Mouse (Mus musculus) frontal cortex, postnatal 25 days (tissue): ENCODE measurements at regions not wholly inside any gene's neighbourhood (a gene's known extent, or its start where the extent isn't known, plus 50 kb on each side); places are given as distances from the start of the nearest gene placed in this dataset.

Source experiments
- DNase-seq, 2 experiments: peaks; one replicate each; pipeline ENCODE4 v3.0.0; 2022; ENCODE audit warnings: low spot score in 2 of 2

GRCm38 (mm10) chr5:77620402-77620801 is 212.6 kb upstream of the Igfbp7 start:
- no peak for DNase-seq

DNA sequence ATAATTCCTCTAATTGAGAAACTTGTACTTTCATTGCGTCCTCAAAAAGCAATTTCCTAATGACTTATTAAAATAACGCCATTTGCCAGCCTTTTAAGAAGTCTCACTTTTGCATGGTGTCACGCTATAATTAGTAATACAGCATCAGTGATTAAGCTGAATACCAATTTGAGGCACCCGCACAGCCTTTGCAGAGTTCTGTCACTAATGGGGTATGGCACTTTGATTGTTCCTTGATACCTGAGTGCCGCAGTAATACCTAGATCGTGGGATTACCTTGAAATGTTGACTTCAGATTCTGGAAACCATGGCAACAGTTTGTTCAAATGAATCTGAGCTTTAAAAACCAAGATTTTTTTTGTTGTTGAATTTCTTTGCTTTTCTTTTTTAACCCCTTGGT is 202.7 kb upstream of the Igfbp7 start:
- DNase-seq: no peak

- DNase-seq: no peak
Observed at GRCm38 (mm10) chr5:77594719-77595118, 186.9 kb upstream of the Igfbp7 start.

DNA sequence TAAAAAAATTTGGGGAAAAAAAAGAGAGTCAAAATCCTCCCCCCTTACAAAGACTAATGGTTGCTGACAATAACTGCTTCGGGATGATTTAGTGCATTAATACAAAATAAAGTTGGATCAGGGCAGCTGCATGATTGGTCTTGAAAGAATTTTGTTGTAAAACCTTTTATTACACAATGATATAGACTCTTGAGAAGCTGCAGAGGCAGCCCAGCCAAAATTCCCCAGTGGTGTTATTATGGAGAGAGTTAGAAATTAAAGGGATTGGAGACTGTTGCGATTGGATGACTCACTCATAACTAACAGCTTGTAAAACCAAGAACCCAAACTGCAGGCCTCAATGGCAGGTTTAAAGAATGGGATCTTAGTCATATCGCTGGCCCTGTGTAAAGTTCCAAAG is 181.4 kb upstream of the Igfbp7 start:
- no peak for DNase-seq

DNA sequence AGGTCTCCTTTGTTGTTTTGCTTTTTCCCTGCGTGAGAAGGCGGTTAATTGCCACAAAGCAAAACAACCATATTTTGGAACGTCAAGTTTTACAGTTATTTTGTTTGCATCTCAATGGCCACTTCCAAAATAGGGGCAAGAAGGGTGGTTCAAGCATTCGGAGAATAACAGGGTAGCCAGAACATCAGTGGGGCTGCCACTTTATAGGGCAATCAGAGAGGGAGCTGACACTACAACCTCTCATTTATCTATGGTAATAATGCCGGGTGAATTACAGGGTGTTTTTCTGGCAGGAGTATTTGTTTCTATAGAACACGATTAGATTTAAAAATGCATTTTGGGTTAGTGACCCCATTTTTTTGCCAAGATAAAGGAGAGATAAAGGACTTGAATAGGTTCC is 173.9 kb upstream of the Igfbp7 start:
- no peak for DNase-seq

- DNase-seq: no peak
Observed at GRCm38 (mm10) chr5:77581106-77581638, 173.3 kb upstream of the Igfbp7 start.

GRCm38 (mm10) chr5:77579826-77580745 is 172.2 kb upstream of the Igfbp7 start:
- DNase-seq: no peak

- no peak for DNase-seq
Observed at GRCm38 (mm10) chr5:77576881-77577280, 169.0 kb upstream of the Igfbp7 start.

DNA sequence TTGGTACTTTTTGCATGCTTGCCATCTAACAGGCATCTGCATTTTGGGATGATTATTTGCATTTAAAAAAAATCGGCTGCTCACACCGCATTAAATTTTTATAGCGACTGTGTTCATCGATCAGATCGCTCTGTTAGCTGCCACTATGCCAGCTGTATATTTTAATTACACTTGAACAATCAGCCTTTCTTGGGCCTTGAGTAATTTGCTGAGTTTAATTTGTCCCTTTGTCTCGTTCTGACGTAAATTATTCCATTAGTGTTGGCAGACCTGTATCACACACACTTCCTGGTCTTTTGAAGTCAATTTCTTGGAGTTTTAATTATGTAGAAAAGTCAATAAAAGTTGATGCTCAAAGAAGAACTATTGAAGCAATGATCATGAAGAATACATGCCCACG is 167.9 kb upstream of the Igfbp7 start:
- no peak for DNase-seq

- no peak for DNase-seq
Observed at GRCm38 (mm10) chr5:77570364-77570763, 162.5 kb upstream of the Igfbp7 start.

DNA sequence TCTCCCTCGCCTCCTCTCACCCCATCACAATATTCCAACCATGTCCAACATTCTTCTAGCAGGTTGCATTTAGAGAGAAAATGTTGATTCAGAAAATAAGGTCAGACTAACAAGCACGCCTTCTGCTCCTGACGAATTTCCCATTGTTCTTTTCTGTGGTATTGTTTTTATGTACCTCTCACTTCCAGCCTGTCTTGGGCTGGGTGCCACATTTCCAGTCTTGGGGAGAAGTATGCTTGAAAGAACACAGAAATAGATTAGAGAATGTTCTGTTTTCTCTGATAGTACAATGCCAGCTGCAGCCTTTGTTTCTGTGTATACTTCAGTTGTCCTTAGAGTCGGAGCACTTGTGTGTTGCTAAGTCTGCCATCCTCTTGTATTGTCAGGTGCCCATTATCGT is 160.3 kb upstream of the Igfbp7 start:
- no peak for DNase-seq

DNA sequence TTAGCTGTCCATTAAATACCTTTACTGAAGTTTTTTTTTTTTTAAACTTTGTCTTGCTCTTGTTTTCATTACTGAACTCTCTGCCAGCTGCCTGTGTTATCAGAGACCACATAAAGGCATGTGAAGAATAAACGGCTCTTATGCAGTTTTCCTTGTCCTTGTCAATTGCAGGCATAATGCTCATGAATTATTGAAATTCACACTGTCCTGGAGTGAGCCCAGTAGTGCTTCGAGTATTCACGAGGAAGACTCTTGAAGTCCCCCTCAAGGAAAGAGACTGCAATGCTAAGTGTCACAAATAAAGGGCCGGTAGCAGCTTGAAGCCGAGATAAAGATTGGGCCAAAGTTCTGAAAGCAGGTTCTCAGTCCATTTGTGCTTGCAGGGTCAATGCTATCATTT is 144.7 kb upstream of the Igfbp7 start:
- no peak for DNase-seq

DNA sequence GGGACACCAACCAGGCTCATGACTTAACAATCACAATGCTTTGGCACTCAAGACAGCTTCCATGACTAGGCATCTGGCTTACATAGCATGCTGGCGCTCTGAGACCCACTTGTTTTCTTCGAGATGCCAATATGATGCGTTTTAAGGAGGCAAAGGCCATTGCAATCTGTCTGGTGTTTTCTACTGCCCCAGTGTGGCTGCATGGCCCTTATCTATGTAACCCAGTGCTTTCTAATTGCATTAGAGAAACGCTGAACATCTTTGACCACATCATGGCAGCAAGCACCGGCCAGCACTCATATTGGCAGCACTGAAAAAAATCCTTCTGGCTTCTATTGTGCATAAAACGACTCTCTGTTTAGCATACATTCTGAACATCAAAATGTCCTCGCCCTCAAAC is 144.2 kb upstream of the Igfbp7 start:
- no peak for DNase-seq

DNA sequence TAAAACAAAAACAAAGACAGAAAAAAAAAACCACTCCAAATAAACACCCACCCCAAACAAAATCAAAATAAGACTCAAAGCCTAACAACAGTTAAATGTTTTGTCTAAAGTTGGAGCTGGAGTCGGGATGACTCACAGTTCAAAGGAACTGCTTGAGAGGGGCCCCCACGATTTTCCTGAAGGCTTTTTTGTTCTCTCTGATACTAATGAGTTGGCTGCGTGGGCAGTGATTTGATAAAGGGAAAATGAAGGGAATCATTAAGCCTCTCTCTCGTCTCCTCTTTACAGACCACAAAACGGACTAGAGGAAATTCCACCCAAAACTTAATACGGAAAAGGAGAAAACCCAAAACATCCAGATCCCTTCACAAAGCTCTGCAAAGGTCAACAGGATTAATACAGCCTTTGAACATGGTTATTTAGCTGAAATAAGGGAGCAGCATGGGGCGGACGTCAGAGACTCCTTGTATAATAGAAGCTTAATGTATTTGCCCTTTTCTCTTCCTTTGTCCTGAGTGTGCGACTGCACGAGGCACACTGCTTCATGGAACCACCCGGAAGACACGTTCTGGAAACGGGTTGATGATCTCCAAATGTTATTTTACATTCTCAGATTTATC is 138.3 kb upstream of the Igfbp7 start:
- DNase-seq: no peak

- DNase-seq: no peak
Observed at GRCm38 (mm10) chr5:77532261-77533015, 124.6 kb upstream of the Igfbp7 start.

DNA sequence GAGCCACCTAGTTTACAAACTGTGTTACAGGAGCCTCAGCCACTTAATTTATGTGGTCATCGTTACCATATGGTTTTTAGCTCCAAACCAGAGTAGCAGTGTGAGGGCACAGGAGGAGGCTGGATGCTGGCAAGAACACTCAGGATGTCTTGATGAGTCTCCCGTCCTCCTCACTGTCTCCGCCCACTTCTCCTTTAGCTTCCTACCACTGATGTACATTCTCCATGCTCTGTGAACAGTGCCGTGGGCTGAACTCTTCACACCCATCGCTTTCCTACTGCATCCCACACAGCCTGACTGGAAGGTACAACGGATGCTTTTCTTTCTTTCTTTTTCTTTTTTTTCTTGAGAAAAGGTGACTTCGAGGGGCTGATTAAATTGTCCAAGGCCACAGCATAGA is 122.5 kb upstream of the Igfbp7 start:
- DNase-seq: no peak

GRCm38 (mm10) chr5:77517252-77517651 is 109.4 kb upstream of the Igfbp7 start:
- DNase-seq: no peak

- DNase-seq: no peak
Observed at GRCm38 (mm10) chr5:77515448-77515847, 107.6 kb upstream of the Igfbp7 start.

DNA sequence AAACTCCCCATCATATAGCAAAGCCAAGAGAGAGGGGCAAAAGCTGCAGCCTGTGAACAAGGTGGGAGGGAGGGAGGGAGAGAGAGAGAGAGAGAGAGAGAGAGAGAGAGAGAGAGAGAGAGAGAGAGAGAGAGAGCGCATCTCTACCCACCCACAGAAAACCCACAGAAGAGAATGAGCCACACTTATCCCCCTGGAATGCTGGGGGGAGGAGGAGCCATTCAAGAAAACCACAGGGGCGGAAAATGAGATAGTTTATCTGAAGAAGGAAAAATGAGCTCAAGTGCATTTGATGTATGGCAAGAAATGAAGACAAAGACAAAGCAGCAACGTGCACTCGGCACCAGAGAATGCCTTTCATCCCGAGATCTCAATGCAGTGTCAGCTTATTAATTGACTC is 94.8 kb upstream of the Igfbp7 start:
- DNase-seq: no peak

DNA sequence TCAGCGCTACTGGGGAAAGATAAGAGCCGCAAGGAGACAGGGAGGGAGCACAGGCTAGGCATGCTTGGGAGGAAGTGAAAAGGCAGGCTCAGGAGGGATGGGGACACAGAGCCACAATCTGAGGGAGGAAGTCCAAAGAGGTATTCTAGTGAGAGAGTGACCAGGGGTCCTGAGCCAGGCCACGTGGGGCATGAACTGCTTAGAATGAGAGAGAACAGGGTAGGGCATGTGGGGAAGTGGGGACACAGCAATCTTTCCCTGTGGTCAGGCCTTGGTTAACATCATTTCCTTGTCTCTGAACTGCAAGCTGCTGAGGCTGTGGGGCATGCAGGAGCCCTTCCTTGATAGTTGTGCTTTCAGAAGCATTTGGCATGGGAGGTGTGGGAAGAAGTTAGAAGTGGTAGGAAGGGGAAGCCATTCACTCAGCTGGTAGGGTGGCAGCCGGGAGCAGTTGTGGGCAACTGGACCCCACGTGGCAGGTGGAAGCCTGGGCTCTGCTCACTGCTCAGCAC is 92.2 kb upstream of the Igfbp7 start:
- DNase-seq: no peak

- no peak for DNase-seq
Observed at GRCm38 (mm10) chr5:77494601-77495000, 86.8 kb upstream of the Igfbp7 start.

GRCm38 (mm10) chr5:77488969-77489368 is 81.1 kb upstream of the Igfbp7 start:
- DNase-seq: no peak
